Mouse (Mus musculus) neural tube, embryonic 14.5 days (tissue): ENCODE measurements at regions not wholly inside any gene's neighbourhood (a gene's known extent, or its start where the extent isn't known, plus 50 kb on each side); places are given as distances from the start of the nearest gene placed in this dataset.

ENCODE experiments used
- ATAC-seq: fragments of 200-750 bp; cut with Nextera tagmentation; 2 replicates; pipeline ENCODE4 v1.8.0; 2017; ENCODE audit warnings: low read depth, mild to moderate bottlenecking, moderate TSS enrichment, moderate library complexity
- H3K27ac ChIP-seq: fragments of 300-500 bp; sonication (generic); 2 replicates; pipeline ENCODE4 v1.5.1; 2014; ENCODE audit warnings: low read depth, mild to moderate bottlenecking, control low read depth, low read length, moderate library complexity, mixed read lengths
- H3K27me3 ChIP-seq: fragments of 300-500 bp; sonication (generic); 2 replicates; pipeline ENCODE4 v1.6.1; 2014; ENCODE audit warnings: low read length; ENCODE audit not compliant: control insufficient read depth, insufficient read depth
- H3K36me3 ChIP-seq: fragments of 300-500 bp; sonication (generic); 2 replicates; pipeline ENCODE4 v1.6.1; 2014; ENCODE audit warnings: low read length, mixed read lengths; ENCODE audit not compliant: control insufficient read depth, insufficient read depth
- H3K4me1 ChIP-seq: fragments of 300-500 bp; sonication (generic); 2 replicates; pipeline ENCODE4 v1.6.1; 2014; ENCODE audit warnings: low read length; ENCODE audit not compliant: control insufficient read depth, insufficient read depth
- H3K4me2 ChIP-seq: fragments of 300-500 bp; sonication (generic); 2 replicates; pipeline ENCODE4 v1.6.1; 2014; ENCODE audit warnings: mild to moderate bottlenecking, low read depth, low read length, control low read depth
- H3K4me3 ChIP-seq: fragments of 300-500 bp; sonication (generic); 2 replicates; pipeline ENCODE4 v1.5.1; 2014; ENCODE audit warnings: low read depth, low read length, control low read depth, mixed read lengths
- H3K9ac ChIP-seq: fragments of 300-500 bp; sonication (generic); replicated peaks from 2 replicates; pipeline ENCODE4 v1.6.1; 2014; ENCODE audit warnings: low read depth, mild to moderate bottlenecking, control low read depth, low read length, mixed read lengths
- H3K9me3 ChIP-seq: fragments of 300-500 bp; sonication (generic); 2 replicates; pipeline ENCODE4 v1.6.1; 2016; ENCODE audit warnings: low read length; ENCODE audit not compliant: control insufficient read depth
- WGBS: fragments of 180-500 bp; shearing (Covaris S2); extraction: QIAGEN DNeasy Blood & Tissue Kit; methylation state at CpG from one replicate; pipeline ENCODE4 v1.1.7; 2014; 5-methylcytosine and 5-hydroxymethylcytosine counted together

DNA sequence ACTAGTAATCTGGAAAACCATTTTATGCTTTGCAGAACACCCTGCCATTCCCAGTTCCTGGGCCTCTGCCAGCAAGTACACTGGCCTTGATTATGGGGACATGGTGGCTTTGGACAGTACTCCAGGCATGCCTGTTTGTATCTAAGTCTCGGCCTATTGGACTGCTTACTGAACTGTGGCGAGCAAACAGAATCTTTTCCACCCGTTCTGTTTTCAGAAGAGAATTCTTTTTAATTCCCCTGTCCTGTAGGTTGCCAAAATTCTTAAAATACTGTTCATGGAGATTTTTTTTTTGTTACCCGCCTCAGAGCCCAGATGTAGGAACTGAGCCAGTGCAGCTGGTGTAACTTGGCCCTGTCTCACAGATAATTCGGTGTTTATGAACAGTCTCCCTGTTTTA lies 564.7 kb upstream of the Atp2b1 start:
- Histone ChIP-seq H3K27me3 (no peaks in the 10 kb centered on the region), H3K4me1 (no peaks in the 10 kb centered on the region), H3K27ac (no peak overlapping the region), H3K36me3 (no peaks in the 10 kb centered on the region), H3K9me3 (no peaks in the 10 kb centered on the region), H3K9ac (no peak overlapping the region), H3K4me2 (no peak overlapping the region), H3K4me3 (no peak overlapping the region)
- 65% methylated on average over 5 of the region's 5 CpGs for WGBS
- ATAC-seq, result 0 out of 2 replicates have a peak, but pooled peaks have one; percentile 44

DNA sequence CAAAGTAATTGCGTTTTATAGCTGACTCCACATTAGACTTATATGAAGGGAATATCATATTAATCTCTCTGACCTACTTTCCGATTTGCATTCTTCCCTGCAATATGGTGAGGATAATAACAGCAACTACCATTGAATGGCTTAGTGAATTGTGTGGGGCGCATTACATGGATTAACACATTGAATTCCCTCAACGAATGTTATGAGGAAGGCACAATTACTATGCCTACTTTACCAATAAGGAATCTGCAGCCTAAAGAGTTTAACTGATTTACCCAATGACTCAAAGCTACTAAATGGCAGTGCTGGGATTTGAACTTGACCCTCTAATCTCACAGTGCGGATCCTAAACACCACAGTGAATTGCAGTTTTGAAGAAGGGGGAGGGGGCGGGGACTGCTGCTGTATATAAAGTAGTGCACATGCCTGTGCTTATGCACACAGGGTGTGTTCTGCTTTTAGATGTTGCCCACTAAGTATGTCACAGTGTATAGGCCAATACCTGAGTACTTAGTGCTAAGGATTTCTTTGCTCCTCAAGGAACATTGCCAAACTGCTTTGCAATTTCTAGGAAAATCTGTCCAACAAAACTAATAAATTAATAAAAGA lies 563.8 kb upstream of the Atp2b1 start:
- H3K36me3 ChIP-seq, result no peaks in the 10 kb centered on the region
- H3K4me3 ChIP-seq, result no peak overlapping the region
- no peaks in the 10 kb centered on the region for H3K4me1 ChIP-seq
- ATAC-seq, result 0 out of 2 replicates have a peak, but pooled peaks have one; percentile 60
- H3K27ac ChIP-seq, result no peak overlapping the region
- H3K9me3 ChIP-seq, result no peaks in the 10 kb centered on the region
- WGBS, result 78% methylated on average over 6 of the region's 6 CpGs
- no peak overlapping the region for H3K4me2 ChIP-seq
- no peak overlapping the region for H3K9ac ChIP-seq
- H3K27me3 ChIP-seq, result no peaks in the 10 kb centered on the region

- Histone ChIP-seq H3K27me3 (no peaks in the 10 kb centered on the region), H3K4me1 (no peaks in the 10 kb centered on the region), H3K27ac (no peak overlapping the region), H3K4me2 (no peak overlapping the region), H3K4me3 (no peak overlapping the region), H3K36me3 (no peaks in the 10 kb centered on the region), H3K9ac (no peak overlapping the region), H3K9me3 (no peaks in the 10 kb centered on the region)
- ATAC-seq, result no peak
- WGBS, result 78% methylated on average over 2 of the region's 2 CpGs
These were observed 562.1 kb upstream of the Atp2b1 start for GRCm38 (mm10) chr10:98352061-98352460.

DNA sequence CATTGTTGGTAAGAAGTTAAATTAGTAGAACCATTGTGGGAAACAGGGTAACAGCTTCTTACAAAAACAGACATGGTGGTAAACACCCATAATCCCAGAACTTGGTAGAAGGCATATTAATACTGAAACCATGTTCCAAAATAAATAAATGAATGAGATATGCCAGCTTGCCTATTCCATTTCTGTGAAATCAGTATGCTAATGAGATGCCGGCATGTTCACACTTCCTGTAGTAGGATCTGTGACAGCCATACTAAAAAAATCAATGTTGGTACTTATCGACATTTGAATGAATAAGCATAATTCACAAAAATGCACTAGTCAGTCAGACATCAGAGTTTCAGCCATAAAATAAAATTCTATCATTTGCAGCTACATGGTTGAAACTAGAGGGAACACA lies 559.7 kb upstream of the Atp2b1 start:
- Histone ChIP-seq H3K27me3 (no peaks in the 10 kb centered on the region), H3K4me1 (no peaks in the 10 kb centered on the region), H3K9ac (no peak overlapping the region), H3K27ac (no peak overlapping the region), H3K9me3 (no peaks in the 10 kb centered on the region), H3K36me3 (no peaks in the 10 kb centered on the region), H3K4me3 (no peak overlapping the region), H3K4me2 (no peak overlapping the region)
- ATAC-seq, result no peak
- WGBS, result 82% methylated on average over 2 of the region's 2 CpGs

GRCm38 (mm10) chr10:98364604-98365003 lies 549.6 kb upstream of the Atp2b1 start:
- Histone ChIP-seq H3K27ac (no peak overlapping the region), H3K4me1 (no peaks in the 10 kb centered on the region), H3K36me3 (no peaks in the 10 kb centered on the region), H3K27me3 (no peaks in the 10 kb centered on the region), H3K4me2 (no peak overlapping the region), H3K9me3 (no peaks in the 10 kb centered on the region), H3K4me3 (no peak overlapping the region), H3K9ac (no peak overlapping the region)
- WGBS, result 80% methylated on average over 2 of the region's 2 CpGs
- no peak for ATAC-seq

GRCm38 (mm10) chr10:98372561-98372960 lies 541.6 kb upstream of the Atp2b1 start:
- ATAC-seq, result no peak
- H3K4me2 ChIP-seq, result no peak overlapping the region

DNA sequence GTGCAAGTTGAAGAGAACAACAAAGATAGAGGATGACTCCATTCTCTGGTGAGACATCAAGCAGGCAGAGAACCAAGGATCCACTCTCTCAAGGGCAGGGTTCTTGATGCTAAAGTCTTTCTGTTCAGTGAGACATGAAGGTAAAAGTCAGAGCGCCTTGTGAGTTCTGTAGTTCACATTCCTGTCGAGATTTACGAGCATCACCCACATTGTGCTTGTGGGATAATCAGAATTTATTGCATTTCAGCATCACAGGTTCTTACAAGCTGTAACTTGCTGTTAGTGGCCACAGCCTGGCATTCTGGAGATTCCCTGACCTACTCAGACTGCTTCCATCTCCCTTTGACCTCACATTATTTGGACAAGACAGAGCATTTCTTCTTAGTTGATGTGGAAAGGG lies 540.9 kb upstream of the Atp2b1 start:
- H3K4me2 ChIP-seq, result no peak overlapping the region
- H3K4me3 ChIP-seq, result no peak overlapping the region
- H3K27ac ChIP-seq, result no peak overlapping the region
- ATAC-seq, result no peak
- H3K9ac ChIP-seq, result no peak overlapping the region
- no peaks in the 10 kb centered on the region; the same call in 1 of the 2 replicates for H3K4me1 ChIP-seq
- H3K36me3 ChIP-seq, result no peaks in the 10 kb centered on the region
- WGBS, result 41% methylated on average over 3 of the region's 3 CpGs
- H3K27me3 ChIP-seq, result no peaks in the 10 kb centered on the region
- H3K9me3 ChIP-seq, result no peaks in the 10 kb centered on the region

More at GRCm38 (mm10) chr10:98372561-98372960, 541.6 kb upstream of the Atp2b1 start:
- Histone ChIP-seq H3K4me3 (no peak overlapping the region), H3K27me3 (no peaks in the 10 kb centered on the region), H3K36me3 (no peaks in the 10 kb centered on the region), H3K9ac (no peak overlapping the region), H3K27ac (no peak overlapping the region), H3K4me1 (no peaks in the 10 kb centered on the region; the same call in 1 of the 2 replicates), H3K9me3 (no peaks in the 10 kb centered on the region)
- WGBS, result 59% methylated on average over 4 of the region's 4 CpGs

- Histone ChIP-seq H3K27me3 (no peaks in the 10 kb centered on the region), H3K4me1 (no peaks in the 10 kb centered on the region; the same call in 1 of the 2 replicates), H3K4me3 (no peak overlapping the region), H3K9me3 (no peaks in the 10 kb centered on the region), H3K36me3 (no peaks in the 10 kb centered on the region), H3K27ac (no peak overlapping the region), H3K9ac (no peak overlapping the region), H3K4me2 (no peak overlapping the region)
- ATAC-seq, result no peak
These were observed 539.5 kb upstream of the Atp2b1 start for GRCm38 (mm10) chr10:98374684-98375083.

GRCm38 (mm10) chr10:98388543-98388942 lies 525.7 kb upstream of the Atp2b1 start:
- no peak overlapping the region for H3K27ac ChIP-seq
- no peak for ATAC-seq
- H3K9ac ChIP-seq, result no peak overlapping the region
- no peaks in the 10 kb centered on the region for H3K4me1 ChIP-seq
- H3K9me3 ChIP-seq, result no peaks in the 10 kb centered on the region
- no peak overlapping the region for H3K4me2 ChIP-seq
- no peaks in the 10 kb centered on the region for H3K36me3 ChIP-seq
- no peaks in the 10 kb centered on the region for H3K27me3 ChIP-seq
- no peak overlapping the region for H3K4me3 ChIP-seq
